Mouse (Mus musculus): ENCODE measurements around the gene Oxct2b.
"Not testable (repeated sequence)": the region's sequence is repeated elsewhere in the genome, so short reads cannot be mapped to it uniquely, and the experiment has no call there.

The Oxct2b gene

GRCm38 (mm10) chr4:123116011-123116410 lies at the start of gene Oxct2b:
Gene Oxct2b, plus strand, starts transcription at chr4:123116266.
- DNase-seq, result no peak

GRCm38 (mm10) chr4:123068646-123069045 lies 47.4 kb upstream of the Oxct2b start:
- no peak for DNase-seq

GRCm38 (mm10) chr4:123071266-123071966 lies 44.6 kb upstream of the Oxct2b start:
- DNase-seq, result peak; percentile 13 to 28

GRCm38 (mm10) chr4:123076928-123077327 lies 39.1 kb upstream of the Oxct2b start:
- no peak for DNase-seq

- no peak for DNase-seq
Measured at GRCm38 (mm10) chr4:123078231-123078630, 37.8 kb upstream of the Oxct2b start.

- DNase-seq, result peak; percentile 11 to 21
Measured at GRCm38 (mm10) chr4:123080791-123081190, 35.3 kb upstream of the Oxct2b start.

- DNase-seq, result peak; percentile 41 to 61
Measured at GRCm38 (mm10) chr4:123082283-123083163, 33.5 kb upstream of the Oxct2b start.

- no peak for DNase-seq
Measured at GRCm38 (mm10) chr4:123083323-123083902, 32.7 kb upstream of the Oxct2b start.

GRCm38 (mm10) chr4:123085290-123085689 lies 30.8 kb upstream of the Oxct2b start:
- no peak for DNase-seq

- no peak for DNase-seq
Measured at GRCm38 (mm10) chr4:123086381-123086780, 29.7 kb upstream of the Oxct2b start.

GRCm38 (mm10) chr4:123092621-123093020 lies 23.4 kb upstream of the Oxct2b start:
- no peak for DNase-seq

- DNase-seq, result no peak
Measured at GRCm38 (mm10) chr4:123093064-123093776, 22.8 kb upstream of the Oxct2b start.

GRCm38 (mm10) chr4:123093869-123094268 lies 22.2 kb upstream of the Oxct2b start:
- no peak for DNase-seq

- peak in 1 of 2 experiments; percentile 19 for DNase-seq
Measured at GRCm38 (mm10) chr4:123104651-123105450, 11.2 kb upstream of the Oxct2b start, which contains the start of gene Bmp8b. Gene Bmp8b, plus strand, starts transcription at chr4:123105165.

GRCm38 (mm10) chr4:123105451-123105790 lies 10.6 kb upstream of the Oxct2b start:
- no peak for DNase-seq

GRCm38 (mm10) chr4:123105929-123106328 lies 10.1 kb upstream of the Oxct2b start:
- DNase-seq, result not testable (repeated sequence)

- no peak for DNase-seq
Measured at GRCm38 (mm10) chr4:123106864-123107263, 9.2 kb upstream of the Oxct2b start.

- DNase-seq, result no peak
Measured at GRCm38 (mm10) chr4:123108056-123108455, 8.0 kb upstream of the Oxct2b start.

- DNase-seq, result no peak
Measured at GRCm38 (mm10) chr4:123110751-123111150, 5.3 kb upstream of the Oxct2b start.

- DNase-seq, result not testable (repeated sequence)
Measured at GRCm38 (mm10) chr4:123111275-123111983, 4.6 kb upstream of the Oxct2b start.

GRCm38 (mm10) chr4:123112216-123112764 lies 3.8 kb upstream of the Oxct2b start:
- no peak for DNase-seq
